Mouse (Mus musculus): ENCODE measurements around the gene Olfr525. TPM values are rescaled to one million over a fixed set of nuclear protein-coding genes. Genes with fewer than 3 reads are reported as not detected.

The Olfr525 gene
- not detected in 2 replicates for total RNA-seq (2015; ENCODE audit: low replicate concordance)
- total RNA-seq (2017; ENCODE audit: low replicate concordance) = under 0.01 TPM in 1 of 2 replicates, not detected in the other

GRCm38 (mm10) chr7:140320558-140320957, at the start of gene Olfr525:
Gene Olfr525 (plus strand): TSS chr7:140320858.
- ATAC-seq (replicated peaks; ENCODE audit: low FRiP score, poor library complexity, severe bottlenecking) = no peak

GRCm38 (mm10) chr7:140295746-140296145, 24.9 kb upstream of the Olfr525 start:
- ATAC-seq (replicated peaks; ENCODE audit: low FRiP score, poor library complexity, severe bottlenecking) = no peak

GRCm38 (mm10) chr7:140296876-140297275, 23.8 kb upstream of the Olfr525 start:
- no peak for ATAC-seq (replicated peaks; ENCODE audit: low FRiP score, poor library complexity, severe bottlenecking)

GRCm38 (mm10) chr7:140299416-140299815, 21.2 kb upstream of the Olfr525 start:
- no peak for ATAC-seq (replicated peaks; ENCODE audit: low FRiP score, poor library complexity, severe bottlenecking)

GRCm38 (mm10) chr7:140319861-140320385, 735 bp upstream of the Olfr525 start:
- no peak for ATAC-seq (replicated peaks; ENCODE audit: low FRiP score, poor library complexity, severe bottlenecking)

GRCm38 (mm10) chr7:140321135-140321534, 477 bp downstream of the Olfr525 start:
- no peak for ATAC-seq (replicated peaks; ENCODE audit: low FRiP score, poor library complexity, severe bottlenecking)

GRCm38 (mm10) chr7:140329766-140330304, 9.2 kb downstream of the Olfr525 start:
- no peak for ATAC-seq (replicated peaks; ENCODE audit: low FRiP score, poor library complexity, severe bottlenecking)

GRCm38 (mm10) chr7:140333717-140334116, 13.1 kb downstream of the Olfr525 start, which contains the start of gene Olfr527:
Gene Olfr527 (plus strand): TSS chr7:140334017.
- no peak for ATAC-seq (replicated peaks; ENCODE audit: low FRiP score, poor library complexity, severe bottlenecking)

- no peak for ATAC-seq (replicated peaks; ENCODE audit: low FRiP score, poor library complexity, severe bottlenecking)
These were observed 40.9 kb downstream of the Olfr525 start, which contains the start of gene Olfr60 for GRCm38 (mm10) chr7:140361571-140361970. Gene Olfr60 (minus strand): TSS chr7:140361671.

GRCm38 (mm10) chr7:140374300-140374699, 53.6 kb downstream of the Olfr525 start:
- ATAC-seq (replicated peaks; ENCODE audit: low FRiP score, poor library complexity, severe bottlenecking) = no peak

- no peak for ATAC-seq (replicated peaks; ENCODE audit: low FRiP score, poor library complexity, severe bottlenecking)
These were observed 55.6 kb downstream of the Olfr525 start, which contains the start of gene Olfr530 for GRCm38 (mm10) chr7:140376231-140376630. Gene Olfr530 (minus strand): TSS chr7:140376331.

- no peak for ATAC-seq (replicated peaks; ENCODE audit: low FRiP score, poor library complexity, severe bottlenecking)
These were observed 56.3 kb downstream of the Olfr525 start for GRCm38 (mm10) chr7:140376911-140377310.

Other genes with a start within 250 kb of the Olfr525 start
- gene Caly, start 238.3 kb upstream of the Olfr525 start, total RNA-seq (2015; ENCODE audit: low replicate concordance) = not detected in 2 replicates
- gene Caly, start 238.3 kb upstream of the Olfr525 start, total RNA-seq (2017; ENCODE audit: low replicate concordance) = not detected in 2 replicates
- not detected in 2 replicates for gene Prap1, start 227.5 kb upstream of the Olfr525 start, total RNA-seq (2015; ENCODE audit: low replicate concordance)
- not detected in 2 replicates for gene Prap1, start 227.5 kb upstream of the Olfr525 start, total RNA-seq (2017; ENCODE audit: low replicate concordance)
- 6.1 TPM in 1 of 2 replicates, not detected in the other for gene Fuom, start 218.4 kb upstream of the Olfr525 start, total RNA-seq (2015; ENCODE audit: low replicate concordance)
- 2.1 TPM in 1 of 2 replicates, not detected in the other for gene Fuom, start 218.4 kb upstream of the Olfr525 start, total RNA-seq (2017; ENCODE audit: low replicate concordance)
- 0.84 and 3.3 TPM in 2 replicates for gene Paox, start 205.1 kb upstream of the Olfr525 start, total RNA-seq (2015; ENCODE audit: low replicate concordance)
- gene Paox, start 205.1 kb upstream of the Olfr525 start, total RNA-seq (2017; ENCODE audit: low replicate concordance) = 1.2 and 7.9 TPM in 2 replicates
- gene Echs1, start 204.4 kb upstream of the Olfr525 start, total RNA-seq (2015; ENCODE audit: low replicate concordance) = 12.5 and 23.4 TPM in 2 replicates
- 9.2 and 25.3 TPM in 2 replicates for gene Echs1, start 204.4 kb upstream of the Olfr525 start, total RNA-seq (2017; ENCODE audit: low replicate concordance)
- 2.1 and 2.5 TPM in 2 replicates for gene Mtg1, start 183.3 kb upstream of the Olfr525 start, total RNA-seq (2015; ENCODE audit: low replicate concordance)
- 1.6 TPM in 1 of 2 replicates, not detected in the other for gene Mtg1, start 183.3 kb upstream of the Olfr525 start, total RNA-seq (2017; ENCODE audit: low replicate concordance)
- not detected in 2 replicates for gene Sprn, start 166.0 kb upstream of the Olfr525 start, total RNA-seq (2015; ENCODE audit: low replicate concordance)
- not detected in 2 replicates for gene Sprn, start 166.0 kb upstream of the Olfr525 start, total RNA-seq (2017; ENCODE audit: low replicate concordance)
- gene Olfr522, start 156.1 kb upstream of the Olfr525 start, total RNA-seq (2015; ENCODE audit: low replicate concordance) = not detected in 2 replicates
- not detected in 2 replicates for gene Olfr522, start 156.1 kb upstream of the Olfr525 start, total RNA-seq (2017; ENCODE audit: low replicate concordance)
- not detected in 2 replicates for gene Olfr523, start 147.6 kb upstream of the Olfr525 start, total RNA-seq (2015; ENCODE audit: low replicate concordance)
- gene Olfr523, start 147.6 kb upstream of the Olfr525 start, total RNA-seq (2017; ENCODE audit: low replicate concordance) = not detected in 2 replicates
- gene Olfr524, start 114.9 kb upstream of the Olfr525 start, total RNA-seq (2015; ENCODE audit: low replicate concordance) = 0.19 TPM in 1 of 2 replicates, not detected in the other
- gene Olfr524, start 114.9 kb upstream of the Olfr525 start, total RNA-seq (2017; ENCODE audit: low replicate concordance) = not detected in 2 replicates
- gene Cd163l1, start 102.6 kb upstream of the Olfr525 start, total RNA-seq (2015; ENCODE audit: low replicate concordance) = not detected in 2 replicates
- not detected in 2 replicates for gene Cd163l1, start 102.6 kb upstream of the Olfr525 start, total RNA-seq (2017; ENCODE audit: low replicate concordance)
- not detected in 2 replicates for gene 5830411N06Rik, start 73.6 kb upstream of the Olfr525 start, total RNA-seq (2015; ENCODE audit: low replicate concordance)
- gene 5830411N06Rik, start 73.6 kb upstream of the Olfr525 start, total RNA-seq (2017; ENCODE audit: low replicate concordance) = 0.42 TPM in 1 of 2 replicates, not detected in the other
- gene Olfr527, start 13.2 kb downstream of the Olfr525 start, total RNA-seq (2015; ENCODE audit: low replicate concordance) = not detected in 2 replicates
- gene Olfr527, start 13.2 kb downstream of the Olfr525 start, total RNA-seq (2017; ENCODE audit: low replicate concordance) = not detected in 2 replicates
- not detected in 2 replicates for gene Olfr60, start 40.8 kb downstream of the Olfr525 start, total RNA-seq (2015; ENCODE audit: low replicate concordance)
- gene Olfr60, start 40.8 kb downstream of the Olfr525 start, total RNA-seq (2017; ENCODE audit: low replicate concordance) = not detected in 2 replicates
- not detected in 2 replicates for gene Olfr530, start 55.5 kb downstream of the Olfr525 start, total RNA-seq (2015; ENCODE audit: low replicate concordance)
- gene Olfr530, start 55.5 kb downstream of the Olfr525 start, total RNA-seq (2017; ENCODE audit: low replicate concordance) = not detected in 2 replicates
- not detected in 2 replicates for gene Olfr531, start 82.1 kb downstream of the Olfr525 start, total RNA-seq (2015; ENCODE audit: low replicate concordance)
- not detected in 2 replicates for gene Olfr531, start 82.1 kb downstream of the Olfr525 start, total RNA-seq (2017; ENCODE audit: low replicate concordance)
- gene Olfr532, start 100.8 kb downstream of the Olfr525 start, total RNA-seq (2015; ENCODE audit: low replicate concordance) = not detected in 2 replicates
- not detected in 2 replicates for gene Olfr532, start 100.8 kb downstream of the Olfr525 start, total RNA-seq (2017; ENCODE audit: low replicate concordance)
- not detected in 2 replicates for gene Olfr533, start 142.5 kb downstream of the Olfr525 start, total RNA-seq (2015; ENCODE audit: low replicate concordance)
- not detected in 2 replicates for gene Olfr533, start 142.5 kb downstream of the Olfr525 start, total RNA-seq (2017; ENCODE audit: low replicate concordance)
- gene Olfr535, start 163.4 kb downstream of the Olfr525 start, total RNA-seq (2015; ENCODE audit: low replicate concordance) = not detected in 2 replicates
- not detected in 2 replicates for gene Olfr535, start 163.4 kb downstream of the Olfr525 start, total RNA-seq (2017; ENCODE audit: low replicate concordance)
- gene Olfr536, start 186.5 kb downstream of the Olfr525 start, total RNA-seq (2015; ENCODE audit: low replicate concordance) = not detected in 2 replicates
- gene Olfr536, start 186.5 kb downstream of the Olfr525 start, total RNA-seq (2017; ENCODE audit: low replicate concordance) = not detected in 2 replicates
- gene Olfr538, start 247.0 kb downstream of the Olfr525 start, total RNA-seq (2015; ENCODE audit: low replicate concordance) = not detected in 2 replicates
- 2.0 TPM in 1 of 2 replicates, not detected in the other for gene Olfr538, start 247.0 kb downstream of the Olfr525 start, total RNA-seq (2017; ENCODE audit: low replicate concordance)